Mouse (Mus musculus) cerebellum, adult 9-10 months (tissue): ENCODE data around the gene C2cd5.

Source experiments
- DNase-seq: peaks from one replicate; pipeline ENCODE4 v3.0.0; 2022

C2cd5 gene

DNA sequence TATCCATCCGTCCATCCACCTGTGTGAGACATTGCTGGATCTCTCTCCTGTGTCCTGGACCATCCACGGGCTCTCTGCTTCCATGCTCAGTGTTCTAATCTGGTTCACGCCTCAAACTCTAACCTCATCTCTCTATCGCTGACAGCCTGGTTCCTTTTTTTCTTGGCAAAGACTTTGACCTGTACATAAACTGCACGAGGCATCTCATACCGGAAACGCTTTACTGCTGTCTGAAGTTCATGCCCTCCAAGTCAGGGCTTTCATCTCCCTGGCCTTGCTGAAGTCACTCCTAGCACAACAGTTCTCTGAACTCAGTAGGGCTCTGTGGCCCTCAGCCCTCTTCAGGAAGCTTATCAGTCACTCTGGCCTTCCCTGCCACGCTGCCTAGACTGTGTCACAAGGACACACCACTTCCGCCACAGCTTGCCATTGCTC is 15.1 kb upstream of the C2cd5 start:
- no peak for DNase-seq

DNA sequence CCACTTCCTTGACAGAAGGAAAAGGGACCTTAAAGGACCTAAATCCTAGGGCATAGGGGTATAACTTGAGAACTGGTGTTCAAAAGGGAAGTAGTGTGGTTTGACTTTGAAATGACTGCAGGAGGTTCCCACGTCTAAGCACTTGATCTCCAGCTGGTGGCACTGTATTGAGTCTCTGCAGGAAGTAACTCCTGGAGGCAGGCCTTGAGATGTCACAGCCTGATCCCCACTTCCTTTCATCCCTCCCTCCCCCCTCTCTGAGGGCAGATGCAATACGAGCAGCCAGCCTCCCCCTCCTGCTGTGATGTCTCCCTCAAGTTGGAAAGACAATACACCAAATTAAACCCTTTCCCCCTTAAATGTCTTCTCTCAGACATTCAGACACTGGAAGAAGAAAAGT is 14.6 kb upstream of the C2cd5 start:
- DNase-seq, result no peak

DNA sequence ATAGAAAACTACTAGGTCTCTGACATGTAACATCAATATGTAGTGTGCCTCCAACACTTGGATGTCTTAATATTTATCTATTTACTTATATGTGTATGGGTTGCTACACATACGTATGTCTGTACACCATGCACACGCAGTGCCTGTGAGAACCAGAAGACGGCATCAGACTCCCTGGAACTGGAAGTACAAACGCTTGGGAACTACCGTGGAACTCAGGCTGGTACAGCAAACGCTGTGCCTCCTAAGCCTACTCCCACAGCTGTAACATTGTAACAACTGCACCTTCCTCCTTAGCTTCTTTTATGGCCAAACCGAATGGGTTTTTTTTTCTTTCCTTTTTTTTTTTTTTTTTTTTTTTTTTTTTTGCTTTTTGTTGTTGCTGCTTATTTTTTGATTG is 10.4 kb upstream of the C2cd5 start:
- DNase-seq, result no peak

DNA sequence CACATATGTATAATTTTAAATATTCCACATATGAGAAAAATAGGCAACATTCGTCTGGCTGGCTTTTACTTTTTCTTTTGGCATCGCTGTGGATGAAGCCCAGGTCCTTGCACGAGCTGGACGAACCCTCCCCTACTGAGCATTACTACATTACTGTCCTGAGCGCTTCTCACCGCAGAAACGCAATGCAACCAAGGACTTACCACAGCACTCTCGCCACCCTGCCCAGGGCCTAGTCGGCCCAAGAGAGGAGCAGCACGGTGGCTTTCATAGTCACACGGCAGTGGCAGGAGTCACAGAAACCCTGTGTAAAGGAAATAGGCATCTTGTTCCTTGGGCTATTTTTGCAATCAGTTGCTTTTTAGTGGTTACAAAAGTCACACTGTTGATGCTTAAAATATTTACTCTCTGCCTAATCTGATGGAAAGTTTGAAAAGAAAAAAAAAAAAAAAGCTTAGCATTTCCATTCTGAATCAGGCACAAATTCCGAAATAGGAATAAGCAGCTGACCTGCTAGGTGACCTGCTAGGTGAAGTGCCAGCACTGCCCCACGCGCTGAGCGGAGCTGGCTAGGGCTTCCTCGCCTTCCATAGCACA is 9.8 kb upstream of the C2cd5 start:
- no peak for DNase-seq

DNA sequence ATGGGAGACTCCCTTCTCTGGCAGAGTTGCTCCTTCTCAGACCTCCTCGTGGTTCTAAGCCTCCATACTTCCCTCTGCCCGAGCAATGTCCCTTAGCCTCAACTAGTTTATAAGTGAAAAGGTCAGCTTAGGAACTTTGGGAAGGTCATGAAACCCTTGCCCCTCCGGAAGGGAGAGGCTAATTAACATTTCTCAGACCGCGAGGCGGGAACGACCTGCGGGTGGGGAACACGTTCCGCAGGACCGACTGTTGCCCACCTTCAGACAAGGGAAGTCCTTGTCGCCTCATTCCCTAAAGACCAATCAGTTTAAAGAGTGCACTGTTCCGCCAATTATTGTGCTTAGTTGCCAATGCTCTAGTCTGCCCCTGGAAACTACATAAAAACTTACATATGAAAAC is 8.1 kb upstream of the C2cd5 start:
- no peak for DNase-seq

DNA sequence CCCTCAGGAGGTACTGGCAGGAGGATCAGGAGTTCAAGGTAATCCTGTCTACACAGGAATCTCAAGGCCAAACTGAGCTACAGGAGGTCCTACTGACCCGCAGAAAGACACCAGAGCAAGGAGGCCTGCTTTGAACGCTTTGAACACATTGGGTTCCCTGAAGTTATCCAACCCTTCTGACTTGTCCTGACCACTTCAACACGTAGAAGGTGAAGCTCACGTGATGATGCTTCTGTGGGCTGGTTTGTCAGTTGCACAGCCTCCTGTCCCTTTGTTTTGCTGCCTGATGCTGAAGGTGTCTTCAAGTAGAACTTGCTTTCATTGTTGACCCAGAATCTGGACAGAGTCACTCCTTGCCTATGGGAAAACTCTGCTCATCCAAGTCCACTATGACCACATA is 7.7 kb upstream of the C2cd5 start:
- DNase-seq, result no peak

DNA sequence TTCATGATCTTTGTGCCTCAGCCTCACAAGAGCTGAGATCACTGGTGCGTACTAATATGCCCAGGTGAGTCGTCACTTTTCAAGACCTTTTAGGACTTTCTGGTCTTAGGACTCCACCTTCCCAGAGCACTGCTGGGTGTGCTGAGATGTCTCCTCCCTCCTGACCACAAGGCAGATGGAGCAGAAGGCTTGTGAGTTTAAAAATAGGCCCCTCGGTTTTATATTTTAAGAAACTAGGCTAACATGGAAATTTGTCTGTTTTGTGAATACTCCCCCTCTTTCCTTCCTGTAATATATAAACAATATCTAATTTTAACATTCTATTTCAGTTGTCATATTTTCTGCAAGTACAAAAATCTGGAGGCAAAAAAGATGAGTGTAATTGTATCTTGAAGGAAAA is 5.8 kb upstream of the C2cd5 start:
- no peak for DNase-seq

DNA sequence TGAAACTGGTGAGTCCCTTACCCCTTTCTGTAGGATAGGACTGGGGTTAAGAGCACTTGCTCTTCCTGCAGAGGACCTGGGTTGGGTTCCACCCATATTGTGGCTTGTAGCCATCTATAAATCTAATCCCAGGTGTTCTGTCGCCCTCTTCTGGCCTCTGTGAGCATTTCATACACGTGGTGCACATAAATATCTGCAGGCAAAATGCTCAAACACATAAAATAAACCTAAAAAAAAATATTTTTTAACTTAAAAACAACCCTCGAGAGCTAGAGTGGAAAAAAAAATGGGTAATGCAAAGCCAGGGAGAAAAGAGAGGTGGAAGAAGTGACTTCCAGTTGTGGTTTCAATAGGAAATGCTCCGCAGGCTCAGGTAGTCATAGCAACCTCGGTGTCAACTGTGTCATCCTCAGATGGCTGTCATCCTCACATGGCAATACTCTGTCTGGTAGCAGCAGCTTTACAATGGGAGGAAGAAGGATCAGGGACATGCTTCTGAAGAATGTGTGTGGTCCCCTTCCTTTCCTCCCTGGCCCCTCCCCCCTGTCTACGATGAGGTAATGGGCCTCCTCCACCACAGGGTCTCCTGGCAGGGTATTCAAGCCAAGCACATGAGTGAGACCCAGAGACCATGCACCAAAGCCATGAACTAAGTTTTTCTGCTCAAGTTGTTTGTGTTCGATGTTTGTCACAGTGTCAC is 4.2 kb upstream of the C2cd5 start:
- no peak for DNase-seq

DNA sequence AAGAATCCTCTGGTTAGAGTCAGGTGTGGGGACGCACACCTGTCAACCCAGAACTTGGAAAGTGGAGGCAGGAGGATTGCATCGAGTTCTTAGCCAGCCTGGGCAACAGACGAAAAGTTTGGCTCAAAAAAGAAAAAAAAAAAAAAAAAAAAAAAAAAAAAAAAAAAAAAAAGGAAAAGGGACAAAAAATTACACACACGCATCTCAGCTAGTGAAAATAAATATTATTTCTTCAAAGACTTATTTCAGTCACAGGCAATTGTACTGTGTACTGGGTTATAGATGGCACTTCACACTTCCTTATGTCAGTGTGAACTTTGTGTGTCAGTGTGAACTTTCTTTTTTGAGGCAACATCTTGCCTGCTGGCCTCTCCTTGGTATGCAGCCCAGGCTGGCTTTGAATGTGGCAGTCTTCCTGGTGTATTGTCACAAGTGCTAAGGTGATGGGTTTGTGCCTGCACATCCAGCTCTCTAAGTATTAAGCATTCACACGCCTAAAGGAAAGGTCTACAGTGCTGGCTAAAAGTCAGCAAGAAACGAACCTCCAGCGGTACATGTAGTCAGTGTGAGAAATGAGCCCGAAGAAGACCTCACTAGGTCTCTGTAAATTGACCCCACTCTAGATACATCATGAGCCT is 656 bp upstream of the C2cd5 start:
- DNase-seq, result peak; percentile 46

DNA sequence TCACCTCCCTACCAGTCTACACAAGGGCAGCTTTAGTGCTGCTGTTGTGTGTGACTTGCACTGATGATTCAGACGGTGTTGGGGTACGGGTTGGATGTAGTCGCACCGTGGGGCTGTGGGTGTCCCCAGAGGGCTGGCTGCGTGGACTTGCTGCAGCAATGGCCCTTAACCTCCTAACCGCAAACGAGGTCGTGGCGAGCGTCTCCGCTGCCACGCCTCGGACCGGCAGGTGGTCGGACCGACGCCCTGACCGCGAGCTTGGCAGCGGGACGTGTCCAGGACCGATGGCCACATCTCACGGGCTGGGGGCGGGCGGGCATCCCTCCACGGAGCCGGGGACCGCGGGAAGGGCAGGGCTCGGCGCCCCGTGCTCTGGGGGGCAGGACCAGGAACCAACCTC is 660 bp downstream of the C2cd5 start:
- DNase-seq, result peak; percentile 69

DNA sequence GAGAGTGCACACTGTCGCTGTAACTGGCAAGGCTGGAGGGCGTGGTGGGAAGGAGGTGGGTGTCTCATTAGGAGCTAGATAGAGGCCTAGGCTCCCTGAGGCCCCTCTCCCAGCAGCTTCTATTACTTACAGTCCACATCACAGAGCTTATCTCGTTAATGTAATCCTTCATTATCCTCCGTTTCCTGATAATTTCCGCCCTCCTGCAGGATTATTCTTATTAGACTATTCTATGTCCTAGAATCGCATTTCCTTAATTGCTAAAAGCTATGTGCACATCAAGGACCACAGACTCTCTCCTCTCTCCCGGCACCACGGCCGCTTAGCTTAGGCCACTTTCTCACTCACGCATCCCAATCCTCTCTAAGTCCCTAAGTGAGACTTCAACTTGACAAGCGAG is 4.8 kb downstream of the C2cd5 start:
- no peak for DNase-seq

DNA sequence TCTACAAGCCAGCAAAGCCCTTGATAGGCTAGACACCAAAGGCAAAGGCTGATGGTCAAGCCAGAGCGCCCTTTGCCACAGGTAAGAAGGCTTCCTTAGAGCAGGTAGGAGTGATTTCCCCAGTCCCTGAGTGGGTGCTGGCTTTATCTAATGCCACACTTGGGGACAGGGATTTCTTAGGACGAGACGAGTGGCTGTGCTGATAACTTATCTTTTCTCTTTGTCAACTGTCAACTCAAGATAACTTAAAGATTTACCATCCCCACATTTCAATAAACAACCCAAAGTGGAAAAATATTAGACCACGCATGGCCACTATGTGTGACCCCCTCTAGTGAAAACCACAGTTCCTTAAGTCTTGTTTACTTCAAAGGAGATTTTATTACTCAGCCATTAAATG is 7.1 kb downstream of the C2cd5 start:
- DNase-seq, result no peak

DNA sequence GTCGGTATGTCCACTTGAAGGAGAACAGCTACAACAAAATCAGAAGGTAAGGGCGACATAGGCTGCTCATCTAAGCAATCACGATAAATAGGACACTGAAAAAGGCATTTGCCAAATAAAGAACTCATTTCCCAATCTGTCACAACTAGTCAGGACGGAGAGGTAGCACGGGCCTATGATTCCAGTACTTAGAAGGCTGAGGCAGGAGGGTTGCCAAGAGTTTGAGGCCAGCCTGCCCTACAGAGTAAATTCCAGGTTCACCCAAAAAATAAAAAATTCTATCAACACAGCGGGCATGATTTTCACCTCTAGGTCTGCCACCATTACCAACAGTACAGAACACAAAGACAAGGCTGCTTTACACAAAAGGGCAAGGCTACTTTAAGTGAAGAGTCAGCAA is 8.9 kb downstream of the C2cd5 start:
- no peak for DNase-seq

DNA sequence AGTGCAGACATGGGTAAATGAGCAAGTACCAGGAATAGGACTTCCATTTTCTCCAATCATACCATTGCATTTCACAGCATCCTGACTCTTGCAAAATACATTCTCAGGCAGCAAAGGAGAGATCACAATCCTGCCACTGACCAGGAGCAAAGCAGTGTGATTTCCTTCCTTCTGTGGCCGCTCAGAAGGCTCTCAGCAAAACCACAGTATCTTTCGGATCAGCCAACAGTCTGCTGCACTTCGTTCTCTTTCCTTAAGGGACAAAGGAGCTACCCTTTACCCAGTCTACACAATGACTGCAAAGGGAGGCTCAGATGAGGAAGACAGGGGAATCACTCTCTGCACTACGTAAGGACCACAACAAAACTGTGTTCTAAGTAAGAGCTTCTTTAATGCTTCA is 12.6 kb downstream of the C2cd5 start:
- DNase-seq, result no peak

DNA sequence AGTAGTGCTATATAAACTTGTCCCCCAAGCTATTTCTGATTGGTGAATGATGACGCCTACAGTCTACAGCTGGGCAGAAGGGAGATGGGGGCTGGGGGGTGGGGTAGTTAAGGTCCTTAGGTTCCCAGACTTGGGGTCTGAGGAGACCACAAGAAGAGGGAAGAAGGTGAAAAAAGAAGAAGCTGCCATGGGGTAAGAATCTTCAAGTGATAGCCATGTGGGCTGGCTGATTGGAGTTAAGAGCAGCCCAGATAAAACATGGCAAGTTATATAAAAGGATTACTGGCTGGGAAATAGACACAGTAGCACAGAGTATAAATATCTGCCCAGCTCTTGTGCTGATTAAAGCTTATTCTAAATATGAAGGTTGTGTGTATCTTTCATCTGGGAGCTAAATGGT is 14.0 kb downstream of the C2cd5 start:
- DNase-seq, result no peak

DNA sequence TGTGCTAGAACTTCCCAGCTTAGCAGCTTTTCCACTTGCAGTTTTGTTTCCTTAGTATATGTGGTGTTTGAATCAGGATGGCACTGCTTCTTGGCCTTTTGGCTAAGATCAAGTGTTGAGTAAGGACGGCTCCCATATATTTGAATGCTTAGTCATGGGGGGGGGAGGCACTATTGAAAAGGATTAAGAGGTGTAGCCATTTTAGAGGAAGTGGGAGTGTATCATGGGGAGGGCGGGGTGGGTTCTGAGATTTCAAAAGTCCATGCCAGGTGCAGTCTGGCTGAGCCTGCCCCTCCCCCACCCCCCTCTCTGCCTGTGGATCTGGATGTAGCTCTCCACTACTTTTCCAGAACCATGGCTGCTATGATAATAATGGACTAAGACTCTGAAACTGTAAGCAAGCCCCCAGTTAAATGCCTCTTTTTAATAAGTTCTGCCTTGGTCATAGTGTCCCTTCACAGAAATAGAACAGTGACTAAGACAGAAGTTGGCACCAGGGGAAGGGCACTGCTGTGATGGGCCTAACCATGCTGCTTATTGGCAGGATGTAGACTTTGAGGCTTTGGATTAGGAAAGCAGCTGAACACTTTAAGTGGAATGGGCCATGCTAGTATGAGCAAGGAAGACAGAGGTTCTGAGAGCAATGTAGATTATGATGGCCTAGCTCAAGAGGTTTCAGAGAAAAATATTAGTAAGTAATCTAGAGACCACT is 15.5 kb downstream of the C2cd5 start:
- DNase-seq, result peak; percentile 33

DNA sequence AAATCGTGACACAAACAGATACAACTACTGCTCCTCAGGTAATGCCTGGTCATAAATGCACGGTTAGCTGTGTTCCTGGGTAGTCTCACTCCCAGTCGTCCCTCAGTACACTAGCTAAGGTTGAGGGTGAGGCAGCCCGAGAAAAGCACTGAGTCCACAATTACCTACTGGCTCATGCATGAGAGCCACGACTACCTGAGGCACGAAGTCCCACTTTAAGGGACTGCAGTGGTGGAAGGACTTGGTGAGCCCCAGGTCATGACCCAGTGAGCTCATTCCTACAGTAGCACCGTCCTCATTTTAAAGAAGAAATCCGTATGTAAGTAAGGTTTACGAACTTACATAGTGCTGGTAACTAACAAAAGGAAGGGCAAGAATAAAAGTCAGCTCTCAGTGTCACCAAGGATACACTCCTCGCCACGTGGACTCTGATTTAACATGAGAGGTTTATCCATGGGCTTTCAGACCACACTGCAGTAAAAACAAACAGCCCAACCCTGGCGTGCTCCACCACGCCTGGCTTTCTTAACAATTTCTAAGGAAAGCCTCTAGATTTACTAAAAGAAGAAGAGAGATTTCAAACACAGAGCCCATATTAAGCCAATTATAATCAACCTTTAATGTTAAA is 18.3 kb downstream of the C2cd5 start:
- no peak for DNase-seq

DNA sequence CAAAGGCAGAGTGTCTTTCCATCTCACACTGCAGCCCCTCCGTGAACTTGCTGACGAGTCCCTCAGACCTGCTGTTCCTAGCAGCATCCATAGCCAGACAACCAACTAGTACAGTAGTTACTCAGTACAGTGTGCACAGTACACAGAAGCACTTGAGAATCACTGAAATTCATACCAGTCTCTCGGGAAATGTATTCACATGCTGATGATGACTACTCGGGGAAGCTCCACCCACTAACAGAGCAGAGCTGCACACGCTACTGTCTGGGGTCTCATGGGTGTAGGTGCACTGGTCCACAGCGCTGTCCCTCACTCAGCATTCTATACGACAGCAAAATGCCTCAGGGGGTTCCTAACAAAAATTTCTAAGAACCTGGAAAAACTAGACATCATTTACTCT is 19.2 kb downstream of the C2cd5 start:
- DNase-seq, result no peak

DNA sequence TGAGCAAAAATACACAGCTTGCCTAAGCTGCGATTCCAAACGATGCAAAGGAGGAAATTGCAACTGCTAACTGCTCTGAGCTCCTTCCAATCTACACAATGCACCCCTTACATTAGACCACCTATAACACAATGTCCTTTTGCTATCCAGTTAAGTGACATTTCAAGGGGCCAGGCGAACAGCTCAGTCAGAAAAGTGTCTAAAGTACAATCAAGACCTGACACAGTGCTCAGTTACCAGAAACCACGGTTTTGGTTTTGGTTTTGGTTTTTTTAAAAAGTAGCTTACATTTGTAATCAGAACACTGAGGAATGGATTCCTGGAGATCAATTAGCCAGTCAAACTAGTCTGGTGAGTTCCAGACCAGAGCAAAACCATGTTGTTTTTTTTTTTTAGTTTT is 20.8 kb downstream of the C2cd5 start:
- no peak for DNase-seq

DNA sequence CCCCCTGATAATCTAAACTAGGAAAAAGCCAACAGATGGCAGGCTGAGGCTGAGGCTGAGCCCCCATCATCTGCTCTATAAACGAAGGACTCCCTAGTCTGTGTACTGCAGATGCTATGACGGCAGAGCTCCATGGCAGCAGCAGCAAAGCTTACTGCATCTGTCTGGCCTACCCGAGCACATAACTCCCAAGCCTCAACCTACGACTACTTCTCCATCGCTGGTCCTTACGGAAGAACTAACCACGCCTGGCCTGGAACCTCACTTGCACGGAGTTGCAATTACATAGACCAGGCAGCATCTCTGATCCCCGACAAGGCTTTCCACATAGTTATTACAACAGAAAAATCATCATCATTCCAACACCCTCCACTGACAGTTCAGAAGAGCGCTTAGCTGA is 23.5 kb downstream of the C2cd5 start:
- DNase-seq, result no peak

DNA sequence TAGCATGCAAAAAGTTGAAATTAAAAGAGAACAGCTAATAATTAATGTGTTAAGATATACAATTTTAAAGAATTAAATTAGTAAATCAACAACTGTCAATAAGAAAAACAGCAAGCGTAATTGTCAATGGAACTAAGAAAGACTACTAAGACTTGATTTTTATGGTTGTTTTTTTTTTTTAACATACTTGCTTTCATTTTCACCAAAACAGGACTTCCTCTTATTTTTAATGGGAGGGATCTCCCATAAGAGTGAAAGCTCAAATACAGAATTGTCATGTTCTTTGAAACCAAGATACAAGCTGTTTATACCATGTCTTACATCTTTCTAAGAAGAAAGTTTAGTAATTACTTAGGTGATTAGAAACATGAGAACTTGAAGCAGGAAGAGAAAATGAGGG is 26.0 kb downstream of the C2cd5 start:
- DNase-seq, result no peak

DNA sequence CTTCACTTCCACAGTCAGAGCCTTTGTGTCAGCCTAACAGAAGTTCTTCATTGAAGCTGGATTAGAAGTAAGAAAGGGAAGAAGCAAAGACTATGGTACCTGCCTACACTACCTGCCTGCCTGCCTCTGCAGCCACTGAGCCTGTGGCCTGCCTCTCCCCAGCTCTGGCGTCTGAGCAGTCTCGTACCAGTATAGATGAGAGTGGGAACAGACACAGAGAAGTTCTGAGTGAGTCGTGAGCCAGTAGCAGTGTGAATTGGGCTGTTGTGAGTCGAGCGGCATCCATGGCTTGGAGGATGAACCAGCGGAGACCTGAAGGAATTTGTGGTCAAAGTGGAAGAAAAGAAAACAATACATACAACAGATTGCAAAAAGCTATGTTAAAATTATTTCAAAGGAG is 26.5 kb downstream of the C2cd5 start:
- DNase-seq, result no peak

DNA sequence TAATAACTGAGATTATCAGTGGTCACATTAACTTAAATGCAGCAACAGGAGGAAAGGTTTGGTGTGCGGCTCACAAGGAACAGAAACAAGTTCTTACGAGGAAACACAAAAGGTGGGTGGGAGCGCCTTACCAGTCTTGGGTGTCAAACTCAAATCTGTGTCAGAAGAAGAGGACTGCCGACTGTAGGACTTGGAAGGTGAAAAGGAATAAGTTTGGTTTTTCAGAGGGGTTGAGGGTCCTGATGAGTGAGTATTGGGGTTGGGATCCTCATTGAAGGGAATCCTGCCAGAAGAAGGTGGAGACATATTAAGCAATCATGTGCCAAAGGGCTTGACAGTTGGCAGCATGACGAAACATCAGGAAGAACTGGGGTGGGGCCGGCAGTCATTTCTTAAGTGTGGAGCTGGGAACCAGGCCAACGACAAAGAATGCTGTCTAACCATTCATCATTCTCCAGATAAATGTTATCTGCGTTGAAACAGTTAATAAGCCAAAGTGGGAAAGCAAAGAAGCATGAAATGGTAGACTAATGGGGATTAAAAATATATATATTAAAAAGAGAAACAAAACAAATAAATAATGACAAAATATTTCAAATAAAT is 27.4 kb downstream of the C2cd5 start:
- no peak for DNase-seq
